Comparison of ENCODE assay signal across 23 mouse cellular contexts in the genomic region with DNA sequence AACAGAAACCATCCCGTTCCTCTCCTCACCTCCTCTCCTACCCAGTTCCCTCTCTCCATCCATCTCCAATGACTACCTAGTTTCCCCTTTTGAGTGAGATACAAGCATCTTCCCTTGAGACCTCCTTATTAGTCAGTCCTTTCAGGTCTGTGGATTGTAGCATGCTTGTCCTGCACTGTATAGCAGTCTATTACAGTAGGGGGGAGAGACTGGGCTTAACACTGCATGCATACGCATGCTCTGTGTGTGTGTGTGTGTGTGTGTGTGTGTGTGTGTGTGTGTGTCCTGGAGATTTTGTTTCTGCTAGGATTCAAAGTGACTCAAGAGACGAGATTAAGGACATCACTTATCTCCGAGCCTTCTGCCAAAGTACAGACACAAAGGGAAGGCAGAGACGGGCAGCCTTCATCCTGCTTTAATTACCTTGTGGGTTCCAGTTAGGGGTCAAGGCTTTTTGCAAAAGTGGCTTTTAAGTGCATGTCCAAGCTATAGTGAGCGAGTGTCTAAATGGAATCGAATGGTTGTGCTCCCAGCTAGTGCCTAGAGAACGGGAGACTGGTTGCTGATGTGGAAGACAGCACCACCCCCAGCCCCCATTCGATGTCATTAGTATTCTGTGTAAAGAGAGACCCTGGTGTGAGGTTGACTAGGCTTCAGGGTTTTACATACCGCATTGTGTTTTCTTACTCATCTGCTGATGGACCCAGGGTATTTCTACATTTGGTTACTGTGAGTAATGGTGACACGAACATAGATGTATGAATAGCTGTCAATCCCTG. TPM values are rescaled to one million over a fixed set of nuclear protein-coding genes. Genes with fewer than 3 reads are reported as not detected.
DNase-seq lines count a peak whose midpoint lies in the region; ATAC-seq and TF ChIP-seq lines count a peak whose summit lies in the region.
"Had no signal": no experiment of that assay in that cellular context is flagged by ENCODE, and none has a peak within 500 bp of the region (broad histone marks: within the 10 kb centered on the region; RNA-seq: fewer than 3 reads in every experiment).

No protein-coding gene starts in this region.

- H3K27ac ChIP-seq in hindbrain, embryonic 10.5 days = 0 out of 2 replicates have a peak overlapping the region, but pooled peaks have one; percentile 18
- H3K27ac ChIP-seq in hindbrain, embryonic 11.5 days (ENCODE audit: low read depth, low read length) = no peak overlapping the region
- H3K27ac ChIP-seq in hindbrain, postnatal 0 days = no peak overlapping the region
- no peak overlapping the region for H3K27ac ChIP-seq in midbrain, postnatal 0 days (ENCODE audit: low read depth, low read length)
- H3K27ac ChIP-seq: kidney, postnatal 0 days; layer of hippocampus, adult 2 months; limb, embryonic 12.5 days; liver, embryonic 13.5 days; lung, embryonic 15.5 days had no signal

- H3K27me3 ChIP-seq in hindbrain, embryonic 10.5 days (ENCODE audit: insufficient read depth, poor library complexity, severe bottlenecking) = no peaks in the 10 kb centered on the region
- no peaks in the 10 kb centered on the region for H3K27me3 ChIP-seq in hindbrain, embryonic 11.5 days (ENCODE audit: control insufficient read depth, insufficient read depth, low read length)
- H3K27me3 ChIP-seq in hindbrain, postnatal 0 days (ENCODE audit: insufficient read depth, low read length) = no peaks in the 10 kb centered on the region
- no peaks in the 10 kb centered on the region for H3K27me3 ChIP-seq in midbrain, postnatal 0 days (ENCODE audit: insufficient read depth, low read length)
- H3K27me3 ChIP-seq: heart, embryonic 12.5 days; liver, embryonic 13.5 days; lung, embryonic 15.5 days had no signal

- 62% methylated on average over 11 of the region's 11 CpGs for WGBS in hindbrain, embryonic 10.5 days
- WGBS in hindbrain, embryonic 11.5 days = 57% methylated on average over 11 of the region's 11 CpGs
- WGBS in hindbrain, postnatal 0 days = 37% methylated on average over 11 of the region's 11 CpGs
- 29% methylated on average over 11 of the region's 11 CpGs for WGBS in midbrain, postnatal 0 days

- H3K9me3 ChIP-seq in hindbrain, embryonic 10.5 days = no peaks in the 10 kb centered on the region
- no peaks in the 10 kb centered on the region for H3K9me3 ChIP-seq in hindbrain, embryonic 11.5 days (ENCODE audit: control insufficient read depth, low read length)
- H3K9me3 ChIP-seq in hindbrain, postnatal 0 days (ENCODE audit: low read length) = no peaks in the 10 kb centered on the region
- H3K9me3 ChIP-seq in midbrain, postnatal 0 days (ENCODE audit: low read length) = no peaks in the 10 kb centered on the region
- H3K9me3 ChIP-seq: heart, embryonic 12.5 days; limb, embryonic 12.5 days; liver, embryonic 13.5 days; lung, embryonic 15.5 days had no signal

- peaks cover 24% of the 10 kb centered on the region for H3K4me1 ChIP-seq in hindbrain, embryonic 10.5 days (replicated peaks)
- no peaks in the 10 kb centered on the region for H3K4me1 ChIP-seq in hindbrain, embryonic 11.5 days (replicated peaks; ENCODE audit: control insufficient read depth, insufficient read depth, low read length)
- no peaks in the 10 kb centered on the region for H3K4me1 ChIP-seq in hindbrain, postnatal 0 days (ENCODE audit: insufficient read depth, low read length)
- H3K4me1 ChIP-seq in midbrain, postnatal 0 days (ENCODE audit: insufficient read depth, low read length) = no peaks in the 10 kb centered on the region
- H3K4me1 ChIP-seq: liver, embryonic 13.5 days; lung, embryonic 15.5 days had no signal

- H3K4me2 ChIP-seq in hindbrain, embryonic 11.5 days (replicated peaks; ENCODE audit: low read depth, low read length) = no peak overlapping the region
- H3K4me2 ChIP-seq in hindbrain, postnatal 0 days (ENCODE audit: low read depth, low read length) = no peak overlapping the region
- H3K4me2 ChIP-seq in midbrain, postnatal 0 days (ENCODE audit: low read depth, low read length, poor library complexity, severe bottlenecking) = no peak overlapping the region
- H3K4me2 ChIP-seq: heart, embryonic 12.5 days; limb, embryonic 12.5 days; liver, embryonic 13.5 days; lung, embryonic 15.5 days had no signal

- ATAC-seq in hindbrain, embryonic 11.5 days (ENCODE audit: low FRiP score) = no peak
- peak; percentile 68 for ATAC-seq in hindbrain, postnatal 0 days
- ATAC-seq in midbrain, postnatal 0 days (ENCODE audit: low FRiP score) = peak; percentile 76
- ATAC-seq: intestine, postnatal 0 days had no signal

- no peaks in the 10 kb centered on the region for H3K36me3 ChIP-seq in hindbrain, embryonic 10.5 days
- no peaks in the 10 kb centered on the region for H3K36me3 ChIP-seq in hindbrain, embryonic 11.5 days (ENCODE audit: control insufficient read depth, insufficient read depth, low read length)
- H3K36me3 ChIP-seq in hindbrain, postnatal 0 days (ENCODE audit: insufficient read depth, low read length) = no peaks in the 10 kb centered on the region
- H3K36me3 ChIP-seq in midbrain, postnatal 0 days (ENCODE audit: insufficient read depth, low read length) = no peaks in the 10 kb centered on the region
- H3K36me3 ChIP-seq: heart, embryonic 12.5 days; limb, embryonic 12.5 days; liver, embryonic 13.5 days; lung, embryonic 15.5 days had no signal

- H3K9ac ChIP-seq in hindbrain, embryonic 11.5 days (ENCODE audit: low read depth, low read length) = no peak overlapping the region
- no peak overlapping the region for H3K9ac ChIP-seq in hindbrain, postnatal 0 days (replicated peaks; ENCODE audit: low read length)
- H3K9ac ChIP-seq in midbrain, postnatal 0 days (replicated peaks; ENCODE audit: low read length, poor library complexity, severe bottlenecking) = no peak overlapping the region
- H3K9ac ChIP-seq: heart, embryonic 12.5 days; limb, embryonic 12.5 days; liver, embryonic 13.5 days; lung, embryonic 15.5 days had no signal

- H3K4me3 ChIP-seq in hindbrain, embryonic 10.5 days = no peak overlapping the region
- no peak overlapping the region for H3K4me3 ChIP-seq in hindbrain, embryonic 11.5 days (ENCODE audit: low read depth, low read length)
- no peak overlapping the region for H3K4me3 ChIP-seq in hindbrain, postnatal 0 days (ENCODE audit: low read length)
- H3K4me3 ChIP-seq in midbrain, postnatal 0 days (ENCODE audit: low read depth, low read length) = no peak overlapping the region
- H3K4me3 ChIP-seq: erythroblast, embryonic 14.5 days; heart, embryonic 12.5 days; layer of hippocampus, adult 2 months; limb, embryonic 12.5 days; liver, embryonic 13.5 days; lung, embryonic 15.5 days had no signal

- intact Hi-C loops in heart, postnatal 36 days (cut with DNase I) = no loop called here

- TF ChIP-seq CTCF in brain, embryonic 14.5 days (IDR thresholded peaks at IDR 0.05; ENCODE audit: borderline replicate concordance, extremely low read depth, insufficient read depth, insufficient read length) = no peak
- no peak for TF ChIP-seq CTCF in hindbrain, postnatal 0 days (IDR thresholded peaks at IDR 0.05; ENCODE audit: low read depth)
- no peak for TF ChIP-seq CTCF in midbrain, postnatal 0 days (IDR thresholded peaks at IDR 0.05)

- DNase-seq in hindbrain, embryonic 10.5 days (ENCODE audit: low spot score) = no peak
- no peak for DNase-seq in hindbrain, embryonic 11.5 days (ENCODE audit: low spot score)
- DNase-seq in brain, embryonic 14.5 days (ENCODE audit: low read depth) = peak; percentile 71
- no peak for DNase-seq in hindbrain, postnatal 0 days (ENCODE audit: low spot score)
- DNase-seq in midbrain, postnatal 0 days (ENCODE audit: low spot score) = no peak
- DNase-seq in heart, postnatal 36 days = no peak
- DNase-seq in layer of hippocampus, adult 8-10 months (ENCODE audit: low spot score in 2 of 2) = no peak
- DNase-seq in layer of hippocampus, postnatal 10 days (ENCODE audit: low spot score in 2 of 2) = no peak
- DNase-seq: cerebellum, adult 11 months; cerebellum, postnatal 25 days; gastrocnemius, postnatal 36 days; heart, postnatal 4 days; liver, embryonic 13.5 days; right cerebral cortex, postnatal 25 days; thymus, postnatal 14 days had no signal

- no peak for TF ChIP-seq POLR2A in brain, embryonic 14.5 days (IDR thresholded peaks at IDR 0.05; ENCODE audit: borderline replicate concordance, extremely low read depth, insufficient read depth, insufficient read length, poor library complexity, severe bottlenecking)

RNA-seq across cellular contexts. Expression of a gene that starts 30.6 kb away (rescaled TPM):
- 501 and 623 TPM in 2 replicates for polyA plus RNA-seq in hindbrain, embryonic 10.5 days (2016; fragmentation: Nextera tagmentation; extraction: Ambion mirVana)
- polyA plus RNA-seq in hindbrain, embryonic 11.5 days (2014; fragmentation: Nextera tagmentation; extraction: Ambion mirVana) = 545 and 570 TPM in 2 replicates
- polyA plus RNA-seq in brain, embryonic 14.5 days (2012; rRNA removed) = 178 and 194 TPM in 2 replicates
- 76.3 and 99.2 TPM in 2 replicates for total RNA-seq in hindbrain, postnatal 0 days (2014; rRNA removed)
- 194 and 201 TPM in 2 replicates for polyA plus RNA-seq in hindbrain, postnatal 0 days (2015; fragmentation: Nextera tagmentation; extraction: Ambion mirVana)
- 85.4 and 116 TPM in 2 replicates for total RNA-seq in midbrain, postnatal 0 days (2014; rRNA removed)
- 184 and 188 TPM in 2 replicates for polyA plus RNA-seq in midbrain, postnatal 0 days (2015; fragmentation: Nextera tagmentation; extraction: Ambion mirVana)
- total RNA-seq in heart, postnatal 36 days (2021) = 100 to 1,000 TPM in 1 of 2 experiments, 10 to 100 TPM in 1; 98.3 to 112 TPM
- 100 to 1,000 TPM; 101 to 184 (median 146) TPM for total RNA-seq in layer of hippocampus, adult 8-10 months (2022)
- total RNA-seq in layer of hippocampus, postnatal 10 days (2021) = 100 to 1,000 TPM; 119 to 129 TPM

RNA-seq across cellular contexts. Expression of a gene that starts 59.0 kb away (rescaled TPM):
- 0.31 and 0.58 TPM in 2 replicates for polyA plus RNA-seq in hindbrain, embryonic 10.5 days (2016; fragmentation: Nextera tagmentation; extraction: Ambion mirVana)
- polyA plus RNA-seq in hindbrain, embryonic 11.5 days (2014; fragmentation: Nextera tagmentation; extraction: Ambion mirVana) = 0.10 and 0.28 TPM in 2 replicates
- polyA plus RNA-seq in brain, embryonic 14.5 days (2012; rRNA removed) = 5.4 and 6.4 TPM in 2 replicates
- 8.9 and 10.5 TPM in 2 replicates for total RNA-seq in hindbrain, postnatal 0 days (2014; rRNA removed)
- polyA plus RNA-seq in hindbrain, postnatal 0 days (2015; fragmentation: Nextera tagmentation; extraction: Ambion mirVana) = 3.0 and 3.3 TPM in 2 replicates
- 11.0 and 12.2 TPM in 2 replicates for total RNA-seq in midbrain, postnatal 0 days (2014; rRNA removed)
- polyA plus RNA-seq in midbrain, postnatal 0 days (2015; fragmentation: Nextera tagmentation; extraction: Ambion mirVana) = 4.7 and 5.1 TPM in 2 replicates
- total RNA-seq in heart, postnatal 36 days (2021) = not detected
- 10 to 100 TPM; 34.5 to 49.7 (median 42.7) TPM for total RNA-seq in layer of hippocampus, adult 8-10 months (2022)
- total RNA-seq in layer of hippocampus, postnatal 10 days (2021) = 10 to 100 TPM; 26.8 to 29.6 TPM
- total RNA-seq: megakaryocyte progenitor cell, adult 5-6 weeks had no signal
- polyA plus RNA-seq: erythroblast, embryonic 14.5 days had no signal
